Mouse (Mus musculus) urinary bladder, postnatal 14 days (tissue): ENCODE measurements around the gene Fgf11.

Experiments
- DNase-seq: peaks from one replicate; pipeline ENCODE4 v3.0.0; 2021; ENCODE audit warnings: low spot score

Fgf11 gene

DNA sequence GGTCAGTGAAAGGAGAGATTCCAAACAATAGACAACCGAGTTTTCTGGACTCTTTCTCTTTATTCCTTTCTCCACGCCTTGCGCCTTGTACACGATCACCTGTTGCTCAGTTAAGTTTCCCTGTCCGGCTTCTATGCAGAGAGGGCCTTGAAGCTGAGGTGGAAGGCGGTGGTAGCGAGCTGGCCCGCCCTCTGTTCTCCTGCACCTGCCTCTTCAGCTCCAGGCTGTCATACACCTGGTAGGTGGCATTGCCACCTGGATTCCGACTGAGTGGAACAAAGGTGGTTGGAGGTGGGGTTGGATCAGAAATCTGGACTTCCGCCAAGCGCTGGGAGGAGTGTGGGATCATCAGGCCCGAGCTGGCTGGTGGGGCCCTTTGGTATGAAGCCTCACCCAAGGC lies 14.9 kb upstream of the Fgf11 start:
- no peak for DNase-seq

- DNase-seq, result no peak
Observed at GRCm38 (mm10) chr11:69815155-69815554, 13.5 kb upstream of the Fgf11 start, which contains the start of gene Gm39566. Gene Gm39566, minus strand, starts transcription at chr11:69815298.

GRCm38 (mm10) chr11:69810280-69810679 lies 8.6 kb upstream of the Fgf11 start:
- no peak for DNase-seq

DNA sequence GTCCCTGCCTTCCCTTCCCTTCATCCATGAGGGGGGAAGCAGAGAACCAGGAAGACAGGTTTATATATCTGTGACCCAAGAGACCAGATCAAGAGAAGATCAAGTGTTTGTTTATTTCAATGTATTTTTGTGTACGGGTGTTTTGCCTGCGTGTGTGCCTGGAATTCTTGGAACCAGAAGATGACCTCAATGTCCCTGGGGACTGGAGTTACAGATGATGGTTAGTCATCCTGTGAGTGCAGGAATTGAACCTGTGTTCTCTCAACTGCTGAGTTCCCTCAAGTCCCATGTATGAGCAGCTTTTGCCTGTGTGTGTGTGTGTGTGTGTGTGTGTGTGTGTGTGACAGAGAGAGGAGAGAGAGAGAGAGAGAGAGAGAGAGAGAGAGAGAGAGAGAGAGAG lies 6.0 kb upstream of the Fgf11 start:
- no peak for DNase-seq

GRCm38 (mm10) chr11:69806378-69806777 lies 4.7 kb upstream of the Fgf11 start:
- DNase-seq, result no peak

DNA sequence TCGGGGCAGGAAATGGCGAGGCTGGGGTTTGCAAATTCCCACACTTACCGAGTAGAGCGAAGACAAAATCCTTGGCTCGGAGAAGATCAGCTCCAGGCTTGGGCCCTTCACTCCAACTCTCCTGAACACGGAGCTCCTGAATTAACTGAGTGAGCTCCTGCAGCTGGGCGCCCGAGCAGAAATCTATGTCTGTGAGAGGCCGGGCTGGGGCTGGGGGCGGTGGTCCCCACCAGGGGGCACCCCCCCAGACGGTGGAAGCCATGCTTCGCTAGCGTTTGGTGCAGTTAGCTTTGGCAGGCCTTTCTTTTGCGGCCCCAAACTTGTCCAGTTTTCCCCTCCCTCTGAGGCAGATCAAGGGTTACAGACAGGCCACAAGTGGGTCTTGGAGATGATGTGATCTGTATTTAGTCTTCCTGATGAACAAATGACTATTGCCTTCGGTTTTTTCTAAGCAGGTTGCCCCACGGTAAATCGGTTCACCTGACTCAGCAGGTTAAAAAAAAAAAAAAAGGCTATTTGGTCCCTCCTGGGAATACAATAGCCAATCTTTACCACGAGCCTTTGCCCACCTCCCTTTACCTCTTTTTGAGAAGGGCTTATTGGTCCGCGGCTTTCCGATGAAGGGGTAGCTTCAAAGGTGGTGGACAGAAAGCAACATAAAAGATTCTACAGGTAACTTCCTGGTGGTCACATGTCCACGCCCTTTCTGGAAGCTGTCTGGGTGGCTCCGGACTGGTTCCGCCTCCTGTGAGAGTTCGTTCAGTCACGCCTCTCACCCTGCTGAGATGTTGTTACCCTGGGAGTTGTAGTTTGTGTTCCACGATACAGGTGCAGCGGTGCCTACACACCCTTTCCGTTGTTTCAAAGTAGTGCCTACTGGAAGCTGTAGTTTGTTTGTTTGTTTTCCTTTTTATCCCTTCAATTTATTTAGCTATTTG lies 3.6 kb upstream of the Fgf11 start, which contains the start of gene Tmem102:
Tmem102 (minus strand) TSS at position 653 of the 938 bp plus-strand sequence.
- peak; percentile 80 for DNase-seq

DNA sequence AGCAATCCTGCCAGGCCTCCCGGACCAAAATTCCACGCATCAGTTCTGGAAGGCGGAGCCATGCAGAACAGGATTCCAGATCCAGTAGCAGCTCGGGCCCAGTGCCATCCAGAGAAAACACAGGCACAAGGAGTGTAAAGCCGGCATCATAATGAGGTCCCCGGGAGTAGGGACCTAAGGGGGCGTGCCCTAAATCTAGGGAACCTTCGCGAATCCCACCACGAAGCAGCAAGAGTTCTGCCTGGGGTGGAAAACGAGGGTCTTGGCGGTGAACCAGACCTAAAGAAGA lies 2.9 kb upstream of the Fgf11 start:
- peak; percentile 42 for DNase-seq

DNA sequence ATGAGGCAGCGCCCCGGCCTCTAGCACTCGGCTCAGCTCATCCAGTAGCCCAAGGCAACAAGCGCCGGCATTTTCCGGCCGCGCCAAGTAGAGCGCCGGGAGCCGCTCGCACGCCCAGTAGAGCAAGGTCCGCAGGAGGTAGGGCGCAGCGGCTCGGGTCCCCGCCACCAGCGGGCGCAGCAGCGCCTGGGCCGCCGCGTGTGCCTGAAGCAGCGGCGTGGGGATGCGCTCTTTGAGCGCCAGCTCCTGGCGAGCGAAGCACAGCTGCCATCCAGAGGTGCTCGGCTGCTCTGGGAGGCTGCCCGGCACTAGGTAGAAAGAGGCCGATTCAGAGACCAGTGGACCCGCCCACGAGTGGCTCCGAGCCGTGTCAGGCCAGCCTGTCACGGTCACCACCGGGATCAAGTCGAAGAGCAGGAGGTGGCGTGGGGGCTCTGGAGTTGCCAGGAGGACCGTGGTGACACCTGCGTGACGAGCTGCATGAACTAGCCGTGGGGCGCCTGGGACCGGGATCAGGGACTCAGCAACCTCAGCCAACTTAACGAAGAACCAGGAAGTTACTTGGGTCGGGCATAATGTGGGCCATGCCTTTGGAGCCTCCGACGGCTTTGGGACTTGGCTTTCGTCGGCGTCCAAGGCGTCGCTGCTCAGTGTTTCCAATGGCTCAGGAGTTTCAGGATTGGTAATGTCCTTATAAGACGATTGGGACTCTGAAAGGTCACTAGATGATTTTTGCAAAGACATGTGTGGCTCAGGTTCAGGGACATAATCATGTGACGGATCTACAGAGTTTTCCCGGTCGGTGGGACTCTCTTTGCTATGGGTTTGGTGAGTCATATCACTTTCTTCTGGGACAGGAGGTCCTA lies 2.4 kb upstream of the Fgf11 start:
- DNase-seq, result peak; percentile 71

GRCm38 (mm10) chr11:69803328-69803727 lies 1.7 kb upstream of the Fgf11 start:
- DNase-seq, result no peak

DNA sequence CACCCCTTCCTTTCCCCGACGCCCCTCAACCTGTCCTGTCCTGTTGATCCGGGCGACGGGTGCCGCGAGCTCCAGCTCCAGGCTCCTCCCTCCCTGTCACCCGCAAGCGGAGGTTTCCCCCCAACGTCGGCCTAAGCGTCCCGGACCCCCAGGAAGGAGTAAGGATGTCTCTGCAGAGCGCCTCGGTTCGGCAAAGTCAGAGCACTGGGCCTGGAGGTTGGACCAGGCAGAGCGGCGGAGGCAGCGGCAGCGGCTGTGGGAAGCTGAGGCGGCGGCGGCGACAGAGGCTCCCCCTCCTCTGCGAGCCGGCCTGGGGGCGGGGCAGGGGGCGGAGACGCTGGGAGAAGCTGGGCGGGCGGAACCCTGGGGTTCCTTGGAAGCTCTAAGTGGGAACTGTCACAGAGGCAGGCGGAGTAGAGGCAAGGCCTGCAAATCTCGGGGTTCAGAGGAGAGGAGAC lies 1.0 kb upstream of the Fgf11 start:
- peak; percentile 87 for DNase-seq

GRCm38 (mm10) chr11:69800392-69801197 lies 1.1 kb downstream of the Fgf11 start:
- peak; percentile 64 for DNase-seq

DNA sequence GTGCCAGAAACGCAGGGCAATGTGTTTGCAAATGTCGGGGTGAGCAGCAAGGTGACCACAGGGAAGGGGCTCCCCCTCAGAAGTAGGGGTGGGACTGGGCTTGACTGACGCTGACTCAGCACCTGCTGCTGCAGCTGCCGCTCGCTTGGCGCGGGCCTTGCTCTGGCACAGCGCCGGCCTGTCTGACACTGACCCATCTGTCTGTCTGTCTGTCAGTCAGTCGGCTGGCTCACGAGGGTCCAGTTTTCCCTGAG lies 1.6 kb downstream of the Fgf11 start:
- no peak for DNase-seq

DNA sequence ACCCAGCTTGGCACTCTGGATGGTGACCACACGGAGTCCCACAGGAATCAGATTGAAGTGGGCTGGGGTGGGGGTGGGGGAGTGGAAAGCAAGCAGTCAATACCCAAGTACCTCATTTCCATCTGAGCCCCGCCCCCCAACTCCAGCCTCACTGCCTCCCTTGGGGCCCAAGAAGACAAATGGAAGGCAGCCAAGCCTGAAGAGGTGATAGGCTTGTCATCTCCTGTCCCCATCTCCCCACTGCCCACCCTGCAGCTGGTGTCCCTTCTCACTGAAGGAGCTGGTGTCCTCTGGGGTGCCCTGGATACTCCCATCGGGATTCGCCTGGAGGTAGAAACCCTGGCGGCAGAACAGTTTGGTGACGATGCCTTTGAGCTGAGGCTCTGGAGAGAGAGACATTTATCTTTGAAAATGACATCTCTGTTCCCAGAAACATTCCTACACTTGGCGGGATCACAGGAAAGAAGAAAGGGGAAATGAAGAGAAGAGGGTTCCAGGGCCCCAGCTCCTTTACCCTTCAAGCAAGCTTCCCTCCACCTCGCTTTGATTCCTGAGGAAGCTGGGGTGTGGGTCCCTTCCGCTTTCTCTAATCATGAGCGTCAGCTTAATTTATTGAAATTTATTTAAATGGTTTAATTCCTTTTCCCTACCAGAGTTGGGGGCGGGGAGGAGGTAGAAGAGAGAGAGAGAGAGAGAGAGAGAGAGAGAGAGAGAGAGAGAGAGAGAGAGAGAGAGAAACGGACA lies 2.1 kb downstream of the Fgf11 start:
- DNase-seq, result no peak

GRCm38 (mm10) chr11:69797924-69798323 lies 3.7 kb downstream of the Fgf11 start:
- no peak for DNase-seq

- DNase-seq, result no peak
Observed at GRCm38 (mm10) chr11:69795983-69796435, 5.6 kb downstream of the Fgf11 start.

DNA sequence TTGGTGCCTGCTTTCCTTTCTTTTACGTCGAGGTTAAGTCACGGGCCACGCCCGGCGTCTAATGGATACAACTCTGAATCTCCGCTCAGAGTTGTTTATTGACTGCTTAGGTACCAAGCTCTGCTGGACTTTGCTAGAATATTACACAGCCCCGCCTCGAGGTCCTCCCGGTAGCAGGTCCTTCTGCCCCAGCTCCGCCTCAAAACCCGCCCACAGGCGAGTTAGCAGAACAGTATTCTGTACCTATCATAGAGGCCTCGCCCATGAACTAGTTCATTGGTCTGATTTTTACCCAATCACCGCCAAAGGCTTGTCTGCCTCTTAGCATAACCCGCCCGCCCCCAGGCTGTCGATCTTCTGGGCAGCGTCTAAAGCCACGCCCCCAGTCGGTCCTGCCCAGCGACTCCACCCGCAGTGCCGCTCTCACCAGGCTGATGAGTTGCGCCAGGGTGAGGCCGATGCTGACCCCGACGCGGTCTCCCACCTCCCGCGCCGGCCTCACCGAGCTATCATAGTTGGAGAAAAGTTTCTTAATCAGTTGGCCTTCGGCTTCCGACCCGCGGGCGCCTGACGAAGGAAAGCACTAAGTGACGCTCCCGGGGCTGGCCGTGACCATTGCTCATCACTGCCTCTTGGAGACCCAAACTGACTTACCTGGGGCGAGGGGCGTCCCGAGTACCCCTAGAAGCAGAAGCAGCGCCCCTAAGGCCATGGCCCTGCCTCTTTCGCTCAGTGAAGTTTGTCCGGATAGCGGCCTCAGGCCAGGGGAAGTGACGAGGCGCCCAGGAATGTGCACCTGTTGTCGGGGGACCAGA lies 6.3 kb downstream of the Fgf11 start, which contains the start of gene Chrnb1:
Chrnb1 (minus strand) TSS at position 776 of the 815 bp plus-strand sequence.
- peak; percentile 96 for DNase-seq

- DNase-seq, result no peak
Observed at GRCm38 (mm10) chr11:69793429-69793828, 8.2 kb downstream of the Fgf11 start.

- no peak for DNase-seq
Observed at GRCm38 (mm10) chr11:69791420-69791819, 10.2 kb downstream of the Fgf11 start.

- DNase-seq, result no peak
Observed at GRCm38 (mm10) chr11:69789431-69789830, 12.2 kb downstream of the Fgf11 start.

DNA sequence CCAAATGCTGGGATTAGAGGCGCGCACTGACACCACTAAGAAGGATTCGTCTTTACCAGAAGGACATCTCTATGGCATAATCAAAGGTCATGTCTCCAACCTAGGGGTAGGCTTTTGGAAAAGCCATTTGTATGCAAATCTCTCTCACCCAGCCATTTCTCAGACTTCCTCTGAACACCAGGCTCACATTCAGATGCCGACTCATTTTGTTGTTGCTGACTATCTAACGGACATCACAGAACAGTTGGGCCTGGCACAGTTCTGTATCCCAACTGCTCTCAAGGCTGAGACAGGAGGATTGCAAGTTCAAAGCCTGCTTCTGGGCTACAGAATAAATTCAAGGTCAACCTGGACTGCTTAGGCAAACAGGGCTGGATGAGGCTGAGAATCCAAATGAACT lies 14.4 kb downstream of the Fgf11 start:
- no peak for DNase-seq
